Mouse (Mus musculus): ENCODE data around the gene Usp5. TPM values are rescaled to one million over a fixed set of nuclear protein-coding genes. Genes with fewer than 3 reads are reported as not detected.
A peak's percentile ranks its signal among the peaks of the same experiment; 100 is the strongest.

The Usp5 gene
- polyA plus RNA-seq, 2 experiments = 105 to 115 TPM

DNA sequence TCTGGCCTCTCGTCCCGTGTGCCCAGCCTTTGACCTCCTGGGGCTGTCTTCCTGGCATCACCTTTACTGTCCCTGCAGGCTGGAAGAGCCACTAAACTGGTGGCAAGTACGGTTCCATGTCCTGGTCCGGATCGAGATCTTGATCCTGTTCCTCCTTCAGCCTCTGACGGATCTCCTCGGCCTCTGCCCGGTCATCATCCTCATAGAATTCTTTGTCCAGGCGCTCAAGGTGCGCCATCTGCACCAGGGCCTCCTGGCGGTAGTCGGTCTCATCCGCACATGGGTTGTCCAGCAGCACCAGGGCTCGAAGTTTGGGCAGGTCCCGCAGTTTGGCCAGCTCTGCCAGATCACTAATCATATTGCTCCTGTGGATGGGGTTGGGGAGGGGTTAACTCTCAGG, 58.8 kb downstream of the Usp5 start:
- H3K27me3 ChIP-seq (ENCODE audit: control insufficient read depth, insufficient read depth, low read length) = peaks cover 8% of the 10 kb centered on the region; the same call in 1 of the 2 replicates
- no peak overlapping the region for H3K9ac ChIP-seq (ENCODE audit: low read depth, low read length, severe bottlenecking)
- H3K4me3 ChIP-seq (replicated peaks; ENCODE audit: low read length) = no peak overlapping the region
- TF ChIP-seq POLR2A (IDR thresholded peaks at IDR 0.05; ENCODE audit: borderline replicate concordance, extremely low read depth, insufficient read depth, insufficient read length) = no peak
- WGBS = 86% methylated on average over 15 of the region's 15 CpGs
- no peak overlapping the region for H3K27ac ChIP-seq (replicated peaks; ENCODE audit: low read depth, low read length)
- DNase-seq (ENCODE audit: low spot score) = no peak
- no peaks in the 10 kb centered on the region for H3K36me3 ChIP-seq (ENCODE audit: control insufficient read depth, insufficient read depth, low read length)
- no peaks in the 10 kb centered on the region for H3K9me3 ChIP-seq (ENCODE audit: control insufficient read depth, low read length)
- H3K4me2 ChIP-seq (replicated peaks; ENCODE audit: low read depth, low read length, severe bottlenecking) = no peak overlapping the region
- no peak for ATAC-seq (ENCODE audit: low FRiP score, low read depth)
- peaks cover 12% of the 10 kb centered on the region; the same call in 1 of the 2 replicates for H3K4me1 ChIP-seq (ENCODE audit: control insufficient read depth, insufficient read depth, low read length)

DNA sequence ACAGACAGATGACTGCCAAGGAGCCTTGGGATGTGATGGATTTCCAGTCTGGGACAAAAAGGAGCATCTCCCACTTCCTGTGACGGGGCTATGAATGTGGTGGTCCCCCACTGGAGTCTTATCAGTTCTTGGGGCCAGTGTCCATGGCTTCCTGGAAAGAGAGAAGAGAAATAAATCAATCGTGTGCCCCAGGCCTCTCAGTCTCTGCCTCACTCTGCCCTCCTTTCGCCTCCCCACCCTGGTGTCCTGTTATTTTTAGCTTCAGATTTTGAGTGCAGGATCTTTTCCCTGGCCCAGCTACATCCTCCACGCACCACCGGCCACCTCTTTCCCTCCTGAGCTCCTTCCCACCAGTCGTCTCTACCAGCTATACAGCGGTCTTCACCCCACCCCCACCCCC, 59.3 kb downstream of the Usp5 start:
- Histone ChIP-seq H3K4me2 (replicated peaks; ENCODE audit: low read depth, low read length, severe bottlenecking) (peak overlapping the region; percentile 91), H3K27ac (replicated peaks; ENCODE audit: low read depth, low read length) (no peak overlapping the region), H3K9me3 (ENCODE audit: control insufficient read depth, low read length) (no peaks in the 10 kb centered on the region), H3K27me3 (ENCODE audit: control insufficient read depth, insufficient read depth, low read length) (peaks cover 8% of the 10 kb centered on the region; the same call in 1 of the 2 replicates), H3K4me1 (ENCODE audit: control insufficient read depth, insufficient read depth, low read length) (peaks cover 12% of the 10 kb centered on the region; the same call in 1 of the 2 replicates), H3K36me3 (ENCODE audit: control insufficient read depth, insufficient read depth, low read length) (no peaks in the 10 kb centered on the region), H3K9ac (ENCODE audit: low read depth, low read length, severe bottlenecking) (peak overlapping the region; percentile 68; the same call in 1 of the 2 replicates), H3K4me3 (replicated peaks; ENCODE audit: low read length) (peak overlapping the region; percentile 57)
- 67% methylated on average over 7 of the region's 7 CpGs for WGBS
- DNase-seq (ENCODE audit: low spot score) (no peak), ATAC-seq (ENCODE audit: low FRiP score, low read depth) (no peak)
- no peak for TF ChIP-seq POLR2A (IDR thresholded peaks at IDR 0.05; ENCODE audit: borderline replicate concordance, extremely low read depth, insufficient read depth, insufficient read length)

DNA sequence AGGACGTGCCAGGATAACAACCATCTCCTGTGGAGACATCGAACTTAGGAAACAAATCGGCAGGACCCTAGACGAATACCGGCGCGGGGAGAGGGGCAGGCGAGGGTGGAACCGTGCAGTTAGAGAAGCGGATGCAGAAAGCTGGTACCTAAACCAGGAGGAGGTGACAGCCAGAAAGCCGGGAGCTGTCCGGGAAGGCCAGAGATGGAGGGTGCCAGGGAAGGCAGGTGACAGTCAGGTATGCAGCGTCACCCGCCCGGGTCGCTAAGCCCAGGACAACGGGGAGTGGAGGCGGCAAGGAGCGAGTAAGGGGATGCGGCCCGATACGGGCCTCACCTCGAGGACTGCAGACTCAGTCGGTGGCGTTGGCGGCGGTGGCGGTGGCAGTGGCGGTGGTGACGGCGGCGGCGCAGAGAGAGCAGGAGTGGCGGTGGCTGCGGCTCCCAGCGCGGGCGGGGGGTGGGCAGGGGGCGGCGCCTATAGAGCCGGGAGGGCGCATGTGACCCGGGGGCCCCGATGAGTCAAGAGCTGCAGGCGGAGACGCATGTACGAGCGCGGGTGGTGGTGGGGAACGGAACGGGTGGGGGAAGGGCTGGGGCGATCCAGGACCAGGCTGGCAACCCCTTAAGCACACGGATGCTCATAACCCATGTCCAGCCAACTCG, 60.1 kb downstream of the Usp5 start, which contains the start of gene Eno2:
Eno2 (minus strand) TSS at position 573 of the 665 bp plus-strand sequence.
- Histone ChIP-seq H3K4me2 (replicated peaks; ENCODE audit: low read depth, low read length, severe bottlenecking) (peak within 1 kb of the TSS; percentile 91), H3K9me3 (ENCODE audit: control insufficient read depth, low read length) (no peaks in the 10 kb centered on the region), H3K27me3 (ENCODE audit: control insufficient read depth, insufficient read depth, low read length) (peaks cover 8% of the 10 kb centered on the region; the same call in 1 of the 2 replicates), H3K9ac (ENCODE audit: low read depth, low read length, severe bottlenecking) (peak within 1 kb of the TSS; percentile 68), H3K4me3 (replicated peaks; ENCODE audit: low read length) (peak within 1 kb of the TSS; percentile 57), H3K4me1 (ENCODE audit: control insufficient read depth, insufficient read depth, low read length) (peaks cover 12% of the 10 kb centered on the region; the same call in 1 of the 2 replicates), H3K36me3 (ENCODE audit: control insufficient read depth, insufficient read depth, low read length) (no peaks in the 10 kb centered on the region), H3K27ac (replicated peaks; ENCODE audit: low read depth, low read length) (no peak within 1 kb of the TSS)
- peak; percentile 44 for DNase-seq (ENCODE audit: low spot score)
- no peak for TF ChIP-seq POLR2A (IDR thresholded peaks at IDR 0.05; ENCODE audit: borderline replicate concordance, extremely low read depth, insufficient read depth, insufficient read length)
- 4% methylated on average over 41 of the region's 54 CpGs for WGBS
- peak; percentile 81 for ATAC-seq (ENCODE audit: low FRiP score, low read depth)

DNA sequence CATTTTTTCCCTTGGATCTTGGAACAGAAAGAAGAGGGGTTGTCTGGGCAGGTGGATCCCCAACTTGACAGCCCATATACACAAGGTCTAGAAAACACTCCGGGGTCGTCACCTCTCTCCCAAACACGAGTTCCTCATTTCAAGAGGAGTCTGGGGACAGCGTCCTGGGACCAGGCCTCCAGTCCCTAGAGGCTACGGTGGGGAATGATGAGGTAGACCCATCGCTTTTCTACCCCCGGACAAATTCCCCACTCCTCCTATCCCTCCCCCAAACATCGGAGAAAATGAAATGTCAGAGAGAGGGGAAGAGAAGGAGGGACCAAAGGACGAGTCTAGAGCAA, 60.6 kb downstream of the Usp5 start:
- no peak for ATAC-seq (ENCODE audit: low FRiP score, low read depth)
- Histone ChIP-seq H3K36me3 (ENCODE audit: control insufficient read depth, insufficient read depth, low read length) (no peaks in the 10 kb centered on the region), H3K27me3 (ENCODE audit: control insufficient read depth, insufficient read depth, low read length) (peaks cover 8% of the 10 kb centered on the region; the same call in 1 of the 2 replicates), H3K9ac (ENCODE audit: low read depth, low read length, severe bottlenecking) (peak overlapping the region; percentile 68; the same call in 1 of the 2 replicates), H3K4me1 (ENCODE audit: control insufficient read depth, insufficient read depth, low read length) (peaks cover 12% of the 10 kb centered on the region; the same call in 1 of the 2 replicates), H3K4me2 (replicated peaks; ENCODE audit: low read depth, low read length, severe bottlenecking) (peak overlapping the region; percentile 91), H3K4me3 (replicated peaks; ENCODE audit: low read length) (peak overlapping the region; percentile 57), H3K27ac (replicated peaks; ENCODE audit: low read depth, low read length) (no peak overlapping the region), H3K9me3 (ENCODE audit: control insufficient read depth, low read length) (no peaks in the 10 kb centered on the region)
- no peak for DNase-seq (ENCODE audit: low spot score)
- WGBS = 3% methylated on average over 9 of the region's 9 CpGs
- no peak for TF ChIP-seq POLR2A (IDR thresholded peaks at IDR 0.05; ENCODE audit: borderline replicate concordance, extremely low read depth, insufficient read depth, insufficient read length)

DNA sequence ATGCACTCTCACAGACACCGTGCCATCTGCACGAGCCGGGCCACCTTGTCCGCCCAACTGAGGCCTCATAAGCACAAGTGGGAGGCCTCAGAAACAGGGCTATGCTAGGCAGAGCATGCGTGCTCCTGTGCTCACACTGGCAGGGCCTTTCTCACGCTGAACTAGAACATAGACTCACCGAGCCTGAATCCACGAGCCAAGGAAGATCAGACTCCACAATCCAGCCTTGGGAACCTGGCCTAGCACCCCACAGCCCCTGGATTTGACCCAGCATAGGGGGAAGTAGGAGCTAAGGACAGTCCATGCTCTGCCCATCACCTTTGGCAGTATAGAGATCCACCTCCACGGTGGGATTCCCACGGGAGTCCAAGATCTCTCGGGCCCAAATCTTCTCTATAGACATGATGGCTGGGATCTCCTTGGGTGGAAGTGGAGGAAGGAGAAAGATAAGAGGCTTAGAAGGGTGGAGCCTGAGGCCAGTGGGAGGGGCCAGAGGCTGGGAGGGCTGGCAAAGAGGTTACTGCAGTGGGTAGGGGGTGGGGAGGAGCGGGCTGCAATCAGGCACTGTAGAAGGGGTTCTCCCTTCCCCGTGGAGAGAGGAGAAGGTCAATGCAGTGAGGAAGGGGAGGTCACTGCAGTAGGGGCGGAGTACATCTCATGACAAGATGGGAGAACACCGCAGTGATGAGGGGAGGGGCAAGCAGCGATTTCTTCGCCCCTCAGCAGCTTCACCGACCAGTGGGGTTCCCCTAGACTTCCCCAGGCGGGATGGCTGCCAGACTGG, 61.2 kb downstream of the Usp5 start:
- 0 out of 2 replicates have a peak overlapping the region, but pooled peaks have one; percentile 2 for H3K9ac ChIP-seq (ENCODE audit: low read depth, low read length, severe bottlenecking)
- DNase-seq (ENCODE audit: low spot score) = no peak

More for the DNA sequence above, 61.2 kb downstream of the Usp5 start:
- peak; percentile 8; the same call in 1 of the 2 replicates for ATAC-seq (ENCODE audit: low FRiP score, low read depth)
- Histone ChIP-seq H3K36me3 (ENCODE audit: control insufficient read depth, insufficient read depth, low read length) (no peaks in the 10 kb centered on the region), H3K27ac (replicated peaks; ENCODE audit: low read depth, low read length) (no peak overlapping the region), H3K27me3 (ENCODE audit: control insufficient read depth, insufficient read depth, low read length) (peaks cover 8% of the 10 kb centered on the region; the same call in 1 of the 2 replicates), H3K4me3 (replicated peaks; ENCODE audit: low read length) (peak overlapping the region; percentile 57), H3K4me2 (replicated peaks; ENCODE audit: low read depth, low read length, severe bottlenecking) (peak overlapping the region; percentile 91), H3K9me3 (ENCODE audit: control insufficient read depth, low read length) (no peaks in the 10 kb centered on the region), H3K4me1 (ENCODE audit: control insufficient read depth, insufficient read depth, low read length) (peaks cover 12% of the 10 kb centered on the region; the same call in 1 of the 2 replicates)
- TF ChIP-seq POLR2A (IDR thresholded peaks at IDR 0.05; ENCODE audit: borderline replicate concordance, extremely low read depth, insufficient read depth, insufficient read length) = no peak
- WGBS = 22% methylated on average over 19 of the region's 19 CpGs
